Mouse (Mus musculus): Measurements from ENCODE around the gene Olfr630. TPM values are rescaled to one million over a fixed set of nuclear protein-coding genes. Genes with fewer than 3 reads are reported as not detected.
"Not testable (repeated sequence)": the region's sequence is repeated elsewhere in the genome, so short reads cannot be mapped to it uniquely, and the experiment has no call there.

Olfr630 gene
- total RNA-seq (2015; ENCODE audit: low replicate concordance) = not detected in 2 replicates
- total RNA-seq (2017; ENCODE audit: low replicate concordance) = 1.5 TPM in 1 of 2 replicates, not detected in the other

DNA sequence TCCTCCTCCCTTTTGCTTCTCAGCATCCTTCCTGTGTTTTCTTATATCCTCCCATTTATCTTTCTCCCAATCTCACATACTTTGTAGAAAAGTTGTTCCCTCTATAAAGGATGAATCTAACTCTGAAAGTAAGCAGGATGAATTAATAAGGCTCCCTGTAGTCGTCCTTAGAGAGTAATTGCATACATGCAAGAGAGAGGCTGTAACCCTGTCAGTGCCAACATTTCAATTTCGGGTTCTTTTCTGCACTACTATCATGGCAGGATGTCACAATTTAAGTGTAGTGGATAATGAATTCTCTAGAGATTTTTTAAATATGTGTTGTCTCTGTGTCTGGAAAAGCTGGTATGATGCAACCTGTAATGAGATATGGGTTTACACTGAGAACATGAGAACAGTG lies at the start of gene Olfr630:
TSS of gene Olfr630 (minus strand) at position 101 of the 400 bp plus-strand sequence.
- no peak for ATAC-seq (replicated peaks; ENCODE audit: low FRiP score, poor library complexity, severe bottlenecking)

GRCm38 (mm10) chr7:103806856-103807255 lies 49.7 kb upstream of the Olfr630 start:
- peak; percentile 25; the same call in 1 of the 2 replicates for ATAC-seq (replicated peaks; ENCODE audit: low FRiP score, poor library complexity, severe bottlenecking)

DNA sequence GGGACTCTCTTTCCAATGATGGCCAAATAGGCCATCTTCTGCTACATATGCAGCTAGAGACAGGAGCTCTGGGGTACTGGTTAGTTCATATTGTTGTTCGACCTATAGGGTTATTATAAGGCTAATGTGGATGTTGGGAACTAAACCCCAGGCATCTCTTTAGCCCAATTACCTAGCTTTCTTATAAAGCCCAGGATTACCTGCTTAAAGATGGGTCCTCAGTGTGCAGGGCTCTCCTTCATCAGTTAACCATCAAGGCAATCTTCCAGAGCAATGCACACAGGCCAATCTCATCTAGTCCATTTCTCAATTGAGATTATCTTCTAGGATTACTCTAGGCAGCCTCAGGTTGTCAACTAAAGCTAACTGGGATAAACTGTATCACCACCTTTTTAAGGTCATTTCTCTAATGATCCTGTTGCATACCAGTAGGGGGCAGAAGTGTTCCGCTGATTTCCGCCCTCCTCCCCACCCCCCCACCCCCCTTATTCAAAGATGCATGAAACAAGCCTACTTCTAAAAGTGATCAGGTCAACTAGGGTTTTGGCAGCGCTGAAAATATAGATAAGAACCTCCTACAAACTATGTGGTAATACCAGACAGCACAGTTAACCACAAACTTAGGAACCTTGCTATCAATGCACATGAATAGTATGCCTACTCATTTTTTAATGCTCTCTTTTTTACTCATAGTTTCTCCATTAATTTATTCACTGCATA lies 35.7 kb upstream of the Olfr630 start:
- peak; percentile 83 for ATAC-seq (replicated peaks; ENCODE audit: low FRiP score, poor library complexity, severe bottlenecking)

GRCm38 (mm10) chr7:103791721-103792120 lies 34.6 kb upstream of the Olfr630 start, which contains the start of gene Olfr67:
TSS of gene Olfr67 (minus strand) at chr7:103791821.
- no peak for ATAC-seq (replicated peaks; ENCODE audit: low FRiP score, poor library complexity, severe bottlenecking)

GRCm38 (mm10) chr7:103779598-103779997 lies 22.5 kb upstream of the Olfr630 start, which contains the start of gene Olfr68:
TSS of gene Olfr68 (minus strand) at chr7:103779698.
- ATAC-seq (replicated peaks; ENCODE audit: low FRiP score, poor library complexity, severe bottlenecking) = no peak

GRCm38 (mm10) chr7:103777652-103778051 lies 20.5 kb upstream of the Olfr630 start:
- ATAC-seq (replicated peaks; ENCODE audit: low FRiP score, poor library complexity, severe bottlenecking) = peak; percentile 82

DNA sequence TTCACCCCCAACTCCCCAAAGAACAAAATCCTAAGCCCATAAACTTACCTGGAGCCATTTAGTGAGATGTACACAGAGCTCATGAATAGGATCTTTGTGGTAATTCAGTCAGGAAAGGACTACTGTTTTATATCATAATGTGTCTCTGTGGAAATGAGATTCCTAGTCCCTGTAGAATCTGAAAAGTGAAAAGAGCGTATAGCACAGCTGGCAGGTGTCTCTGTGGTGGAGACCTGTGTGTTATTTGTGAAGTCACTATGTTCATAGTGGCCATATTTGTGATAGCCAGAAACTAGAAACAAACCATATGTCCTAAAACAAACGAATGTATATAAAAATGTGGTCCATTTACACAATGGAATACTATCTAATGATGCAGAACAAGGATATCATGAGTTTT lies 14.4 kb upstream of the Olfr630 start, which contains the start of gene Olfr69:
TSS of gene Olfr69 (minus strand) at position 101 of the 400 bp plus-strand sequence.
- no peak for ATAC-seq (replicated peaks; ENCODE audit: low FRiP score, poor library complexity, severe bottlenecking)

GRCm38 (mm10) chr7:103767687-103768086 lies 10.6 kb upstream of the Olfr630 start:
- peak; percentile 45; the same call in 1 of the 2 replicates for ATAC-seq (replicated peaks; ENCODE audit: low FRiP score, poor library complexity, severe bottlenecking)

GRCm38 (mm10) chr7:103762212-103762611 lies 5.1 kb upstream of the Olfr630 start:
- ATAC-seq (replicated peaks; ENCODE audit: low FRiP score, poor library complexity, severe bottlenecking) = not testable (repeated sequence)

DNA sequence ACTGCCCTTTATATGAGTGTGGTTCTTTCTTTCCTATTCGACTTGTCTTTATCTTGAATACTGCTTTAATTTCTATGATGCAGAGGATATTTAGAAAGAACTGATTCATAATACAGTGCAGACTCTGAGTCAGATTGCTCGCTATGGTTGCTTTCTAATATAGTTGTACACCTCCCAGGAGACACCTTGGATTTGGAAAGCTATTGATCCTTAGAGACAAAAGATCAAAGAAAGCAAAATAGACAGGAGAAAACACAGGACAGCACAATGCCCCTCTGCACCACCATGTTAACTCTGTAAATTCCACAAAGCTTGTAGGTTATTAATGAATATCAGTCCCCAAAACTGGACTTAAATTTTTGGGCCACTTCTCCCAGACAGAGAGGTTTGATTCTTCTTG lies 12.3 kb downstream of the Olfr630 start, which contains the start of gene Olfr629:
TSS of gene Olfr629 (minus strand) at position 101 of the 400 bp plus-strand sequence.
- ATAC-seq (replicated peaks; ENCODE audit: low FRiP score, poor library complexity, severe bottlenecking) = no peak

- no peak for ATAC-seq (replicated peaks; ENCODE audit: low FRiP score, poor library complexity, severe bottlenecking)
Observed at GRCm38 (mm10) chr7:103730074-103730473, 27.1 kb downstream of the Olfr630 start, which contains the start of gene Olfr628. TSS of gene Olfr628 (plus strand) at chr7:103730374.

- ATAC-seq (replicated peaks; ENCODE audit: low FRiP score, poor library complexity, severe bottlenecking) = not testable (repeated sequence)
Observed at GRCm38 (mm10) chr7:103716398-103716797, 40.7 kb downstream of the Olfr630 start.

DNA sequence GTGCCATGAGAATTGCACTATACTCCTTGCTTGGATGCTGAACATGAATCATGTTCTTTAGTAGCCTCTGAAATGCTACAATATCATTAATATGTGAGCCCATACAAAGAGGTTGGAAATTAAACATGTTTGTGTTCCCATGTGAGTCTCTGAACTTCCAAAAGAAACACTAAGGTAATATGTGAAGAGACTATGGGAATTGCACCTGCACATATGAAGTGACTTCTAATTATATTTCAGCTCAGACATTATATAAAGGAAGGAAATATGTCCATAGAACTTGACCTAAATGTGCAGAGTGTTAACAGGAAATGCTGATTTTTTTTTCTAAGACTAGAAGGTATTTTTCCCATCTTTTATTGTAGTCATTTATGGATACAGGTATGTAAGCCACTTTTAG lies 42.8 kb downstream of the Olfr630 start, which contains the start of gene Olfr243:
TSS of gene Olfr243 (plus strand) at position 301 of the 400 bp plus-strand sequence.
- no peak for ATAC-seq (replicated peaks; ENCODE audit: low FRiP score, poor library complexity, severe bottlenecking)

DNA sequence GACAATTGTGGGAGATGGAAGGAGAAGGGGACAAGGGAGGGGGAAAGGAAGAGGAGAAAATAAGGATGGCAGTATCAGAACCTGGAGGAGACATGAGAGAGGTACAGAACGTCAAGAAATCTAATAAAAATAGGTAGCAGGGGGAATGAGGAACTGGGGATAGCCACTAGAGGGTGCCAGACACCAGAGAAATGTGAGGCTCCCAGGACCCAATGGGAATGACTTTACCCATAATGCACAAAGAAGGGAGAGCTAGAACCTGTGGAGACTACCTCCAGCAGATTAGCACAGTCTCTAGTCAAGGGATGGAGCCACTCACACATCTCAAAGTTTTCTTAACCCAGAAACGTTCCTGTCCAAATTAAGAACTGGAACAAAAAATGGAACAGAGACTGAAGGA lies 45.1 kb downstream of the Olfr630 start:
- peak; percentile 75 for ATAC-seq (replicated peaks; ENCODE audit: low FRiP score, poor library complexity, severe bottlenecking)

Other genes starting within 250 kb of the Olfr630 start
Only the 30 nearest of the 33 such genes appear.
- not detected in 2 replicates for gene Olfr612, start 214.6 kb downstream of the Olfr630 start, total RNA-seq (2015; ENCODE audit: low replicate concordance)
- 0.85 TPM in 1 of 2 replicates, not detected in the other for gene Olfr612, start 214.6 kb downstream of the Olfr630 start, total RNA-seq (2017; ENCODE audit: low replicate concordance)
- gene Olfr613, start 209.3 kb downstream of the Olfr630 start, total RNA-seq (2015; ENCODE audit: low replicate concordance) = not detected in 2 replicates
- gene Olfr613, start 209.3 kb downstream of the Olfr630 start, total RNA-seq (2017; ENCODE audit: low replicate concordance) = 0.70 TPM in 1 of 2 replicates, not detected in the other
- not detected in 2 replicates for gene Olfr615, start 201.3 kb downstream of the Olfr630 start, total RNA-seq (2015; ENCODE audit: low replicate concordance)
- not detected in 2 replicates for gene Olfr615, start 201.3 kb downstream of the Olfr630 start, total RNA-seq (2017; ENCODE audit: low replicate concordance)
- not detected in 2 replicates for gene Olfr616, start 188.2 kb downstream of the Olfr630 start, total RNA-seq (2015; ENCODE audit: low replicate concordance)
- not detected in 2 replicates for gene Olfr616, start 188.2 kb downstream of the Olfr630 start, total RNA-seq (2017; ENCODE audit: low replicate concordance)
- not detected in 2 replicates for gene Olfr617, start 184.3 kb downstream of the Olfr630 start, total RNA-seq (2015; ENCODE audit: low replicate concordance)
- gene Olfr617, start 184.3 kb downstream of the Olfr630 start, total RNA-seq (2017; ENCODE audit: low replicate concordance) = not detected in 2 replicates
- gene Olfr618, start 167.2 kb downstream of the Olfr630 start, total RNA-seq (2015; ENCODE audit: low replicate concordance) = not detected in 2 replicates
- gene Olfr618, start 167.2 kb downstream of the Olfr630 start, total RNA-seq (2017; ENCODE audit: low replicate concordance) = not detected in 2 replicates
- gene Olfr619, start 156.8 kb downstream of the Olfr630 start, total RNA-seq (2015; ENCODE audit: low replicate concordance) = not detected in 2 replicates
- gene Olfr619, start 156.8 kb downstream of the Olfr630 start, total RNA-seq (2017; ENCODE audit: low replicate concordance) = not detected in 2 replicates
- gene Olfr620, start 144.8 kb downstream of the Olfr630 start, total RNA-seq (2015; ENCODE audit: low replicate concordance) = not detected in 2 replicates
- not detected in 2 replicates for gene Olfr620, start 144.8 kb downstream of the Olfr630 start, total RNA-seq (2017; ENCODE audit: low replicate concordance)
- not detected in 2 replicates for gene Olfr622, start 114.6 kb downstream of the Olfr630 start, total RNA-seq (2015; ENCODE audit: low replicate concordance)
- not detected in 2 replicates for gene Olfr622, start 114.6 kb downstream of the Olfr630 start, total RNA-seq (2017; ENCODE audit: low replicate concordance)
- gene Olfr623, start 93.6 kb downstream of the Olfr630 start, total RNA-seq (2015; ENCODE audit: low replicate concordance) = not detected in 2 replicates
- gene Olfr623, start 93.6 kb downstream of the Olfr630 start, total RNA-seq (2017; ENCODE audit: low replicate concordance) = not detected in 2 replicates
- 0.21 TPM in 1 of 2 replicates, not detected in the other for gene Olfr624, start 86.1 kb downstream of the Olfr630 start, total RNA-seq (2015; ENCODE audit: low replicate concordance)
- gene Olfr624, start 86.1 kb downstream of the Olfr630 start, total RNA-seq (2017; ENCODE audit: low replicate concordance) = not detected in 2 replicates
- not detected in 2 replicates for gene Olfr625-ps1, start 74.6 kb downstream of the Olfr630 start, total RNA-seq (2015; ENCODE audit: low replicate concordance)
- not detected in 2 replicates for gene Olfr625-ps1, start 74.6 kb downstream of the Olfr630 start, total RNA-seq (2017; ENCODE audit: low replicate concordance)
- not detected in 2 replicates for gene Olfr243, start 42.7 kb downstream of the Olfr630 start, total RNA-seq (2015; ENCODE audit: low replicate concordance)
- gene Olfr243, start 42.7 kb downstream of the Olfr630 start, total RNA-seq (2017; ENCODE audit: low replicate concordance) = 0.28 TPM in 1 of 2 replicates, not detected in the other
- gene Olfr628, start 27.0 kb downstream of the Olfr630 start, total RNA-seq (2015; ENCODE audit: low replicate concordance) = not detected in 2 replicates
- gene Olfr628, start 27.0 kb downstream of the Olfr630 start, total RNA-seq (2017; ENCODE audit: low replicate concordance) = not detected in 2 replicates
- gene Olfr629, start 12.4 kb downstream of the Olfr630 start, total RNA-seq (2015; ENCODE audit: low replicate concordance) = not detected in 2 replicates
- 0.43 TPM in 1 of 2 replicates, not detected in the other for gene Olfr629, start 12.4 kb downstream of the Olfr630 start, total RNA-seq (2017; ENCODE audit: low replicate concordance)
- gene Olfr69, start 14.3 kb upstream of the Olfr630 start, total RNA-seq (2015; ENCODE audit: low replicate concordance) = 2.7 and 5.6 TPM in 2 replicates
- 0.70 and 1.1 TPM in 2 replicates for gene Olfr69, start 14.3 kb upstream of the Olfr630 start, total RNA-seq (2017; ENCODE audit: low replicate concordance)
- 1.0 and 1.3 TPM in 2 replicates for gene Olfr68, start 22.4 kb upstream of the Olfr630 start, total RNA-seq (2015; ENCODE audit: low replicate concordance)
- gene Olfr68, start 22.4 kb upstream of the Olfr630 start, total RNA-seq (2017; ENCODE audit: low replicate concordance) = 1.4 and 1.5 TPM in 2 replicates
- gene Olfr67, start 34.5 kb upstream of the Olfr630 start, total RNA-seq (2015; ENCODE audit: low replicate concordance) = 5.0 and 10.2 TPM in 2 replicates
- 2.8 and 4.2 TPM in 2 replicates for gene Olfr67, start 34.5 kb upstream of the Olfr630 start, total RNA-seq (2017; ENCODE audit: low replicate concordance)
- 39,556 and 40,045 TPM in 2 replicates for gene Hbb-bt, start 56.7 kb upstream of the Olfr630 start, total RNA-seq (2015; ENCODE audit: low replicate concordance)
- 14,681 and 15,230 TPM in 2 replicates for gene Hbb-bt, start 56.7 kb upstream of the Olfr630 start, total RNA-seq (2017; ENCODE audit: low replicate concordance)
- gene Hbb-bs, start 70.8 kb upstream of the Olfr630 start, total RNA-seq (2015; ENCODE audit: low replicate concordance) = 179,259 and 187,171 TPM in 2 replicates
- gene Hbb-bs, start 70.8 kb upstream of the Olfr630 start, total RNA-seq (2017; ENCODE audit: low replicate concordance) = 69,583 and 76,927 TPM in 2 replicates
- gene Hbb-bh2, start 83.2 kb upstream of the Olfr630 start, total RNA-seq (2015; ENCODE audit: low replicate concordance) = not detected in 2 replicates
- 1.0 and 4.6 TPM in 2 replicates for gene Hbb-bh2, start 83.2 kb upstream of the Olfr630 start, total RNA-seq (2017; ENCODE audit: low replicate concordance)
- not detected in 2 replicates for gene Hbb-bh1, start 85.8 kb upstream of the Olfr630 start, total RNA-seq (2015; ENCODE audit: low replicate concordance)
- not detected in 2 replicates for gene Hbb-bh1, start 85.8 kb upstream of the Olfr630 start, total RNA-seq (2017; ENCODE audit: low replicate concordance)
- gene Hbb-y, start 95.9 kb upstream of the Olfr630 start, total RNA-seq (2015; ENCODE audit: low replicate concordance) = 2.9 and 8.6 TPM in 2 replicates
- not detected in 2 replicates for gene Hbb-y, start 95.9 kb upstream of the Olfr630 start, total RNA-seq (2017; ENCODE audit: low replicate concordance)
- not detected in 2 replicates for gene Olfr66, start 128.9 kb upstream of the Olfr630 start, total RNA-seq (2015; ENCODE audit: low replicate concordance)
- not detected in 2 replicates for gene Olfr66, start 128.9 kb upstream of the Olfr630 start, total RNA-seq (2017; ENCODE audit: low replicate concordance)
- gene Olfr64, start 137.2 kb upstream of the Olfr630 start, total RNA-seq (2015; ENCODE audit: low replicate concordance) = not detected in 2 replicates
- 0.14 and 0.34 TPM in 2 replicates for gene Olfr64, start 137.2 kb upstream of the Olfr630 start, total RNA-seq (2017; ENCODE audit: low replicate concordance)
- not detected in 2 replicates for gene Olfr65, start 146.2 kb upstream of the Olfr630 start, total RNA-seq (2015; ENCODE audit: low replicate concordance)
- 0.28 TPM in 1 of 2 replicates, not detected in the other for gene Olfr65, start 146.2 kb upstream of the Olfr630 start, total RNA-seq (2017; ENCODE audit: low replicate concordance)
- gene Olfr631, start 171.5 kb upstream of the Olfr630 start, total RNA-seq (2015; ENCODE audit: low replicate concordance) = 1.0 TPM in 1 of 2 replicates, not detected in the other
- gene Olfr631, start 171.5 kb upstream of the Olfr630 start, total RNA-seq (2017; ENCODE audit: low replicate concordance) = 2.1 TPM in 1 of 2 replicates, not detected in the other
- gene Olfr632, start 177.0 kb upstream of the Olfr630 start, total RNA-seq (2015; ENCODE audit: low replicate concordance) = not detected in 2 replicates
- 1.7 TPM in 1 of 2 replicates, not detected in the other for gene Olfr632, start 177.0 kb upstream of the Olfr630 start, total RNA-seq (2017; ENCODE audit: low replicate concordance)
- not detected in 2 replicates for gene Olfr633, start 187.1 kb upstream of the Olfr630 start, total RNA-seq (2015; ENCODE audit: low replicate concordance)
- not detected in 2 replicates for gene Olfr633, start 187.1 kb upstream of the Olfr630 start, total RNA-seq (2017; ENCODE audit: low replicate concordance)
- not detected in 2 replicates for gene Olfr635, start 213.8 kb upstream of the Olfr630 start, total RNA-seq (2015; ENCODE audit: low replicate concordance)
- 0.09 and 0.14 TPM in 2 replicates for gene Olfr635, start 213.8 kb upstream of the Olfr630 start, total RNA-seq (2017; ENCODE audit: low replicate concordance)